In genomic region chr2:126165277-126166018, GRCm38 (mm10) we compare ENCODE assay signal across 21 mouse cellular contexts. TPM values are rescaled to one million over a fixed set of nuclear protein-coding genes. Genes with fewer than 3 reads are reported as not detected.
DNase-seq lines count a peak whose midpoint lies in the region; ATAC-seq and TF ChIP-seq lines count a peak whose summit lies in the region.
"Had no signal": no experiment of that assay in that cellular context is flagged by ENCODE, and none has a peak within 500 bp of the region (broad histone marks: within the 10 kb centered on the region; RNA-seq: fewer than 3 reads in every experiment).

No protein-coding gene starts in this region.

- no peak overlapping the region for H3K27ac ChIP-seq in heart, embryonic 13.5 days (replicated peaks)
- peak overlapping the region; percentile 81 for H3K27ac ChIP-seq in liver, postnatal 0 days (ENCODE audit: low read depth)
- no peak overlapping the region for H3K27ac ChIP-seq in forebrain, embryonic 13.5 days
- H3K27ac ChIP-seq: heart, adult 2 months; hindbrain, embryonic 14.5 days; limb, embryonic 10.5 days; midbrain, embryonic 13.5 days had no signal

- ATAC-seq in heart, embryonic 13.5 days (ENCODE audit: extremely low read depth, insufficient number of reproducible peaks, low FRiP score, low TSS enrichment) = peak; percentile 37; the same call in 1 of the 2 replicates
- peak; percentile 97 for ATAC-seq in erythroid progenitor cell, adult 5-6 weeks (replicated peaks; ENCODE audit: low FRiP score, poor library complexity, severe bottlenecking)
- peak; percentile 100 for ATAC-seq in liver, postnatal 0 days
- ATAC-seq in forebrain, embryonic 13.5 days = no peak
- ATAC-seq in frontal cortex, adult (ENCODE audit: low TSS enrichment) = no peak
- ATAC-seq: lung, postnatal 0 days; midbrain, embryonic 13.5 days had no signal

- H3K27me3 ChIP-seq in heart, embryonic 13.5 days (replicated peaks) = no peaks in the 10 kb centered on the region
- H3K27me3 ChIP-seq in liver, postnatal 0 days (ENCODE audit: insufficient read depth, low read length) = no peaks in the 10 kb centered on the region
- H3K27me3 ChIP-seq in forebrain, embryonic 13.5 days = no peaks in the 10 kb centered on the region
- H3K27me3 ChIP-seq: midbrain, embryonic 13.5 days had no signal

- 74% methylated on average over 5 of the region's 5 CpGs for WGBS in heart, embryonic 13.5 days
- 74% methylated on average over 5 of the region's 5 CpGs for WGBS in liver, postnatal 0 days (ENCODE audit: insufficient replicate concordance)
- 92% methylated on average over 5 of the region's 5 CpGs for WGBS in forebrain, embryonic 13.5 days

- H3K9ac ChIP-seq in heart, embryonic 13.5 days = no peak overlapping the region
- H3K9ac ChIP-seq in liver, postnatal 0 days (replicated peaks) = no peak overlapping the region
- no peak overlapping the region for H3K9ac ChIP-seq in forebrain, embryonic 13.5 days
- H3K9ac ChIP-seq: hindbrain, embryonic 14.5 days; midbrain, embryonic 13.5 days had no signal

- no peak for DNase-seq in heart, postnatal 14 days
- DNase-seq in MEL-GATA-1-ER (ENCODE audit: extremely low read depth, low read depth) = peak; percentile 11
- DNase-seq in liver, postnatal 0 days = peak; percentile 29
- no peak for DNase-seq in urinary bladder, adult 18-20 months (ENCODE audit: low spot score in 2 of 2)
- DNase-seq: adrenal gland, postnatal 25 days; cerebellum, adult 11-12 months; embryo, embryonic 11 days; heart, adult 2 months; kidney, adult 2 months; thymus, postnatal 4 days had no signal

- intact Hi-C loops in heart, postnatal 14 days (cut with DNase I) = no loop called here

- H3K4me1 ChIP-seq in heart, embryonic 13.5 days = no peaks in the 10 kb centered on the region
- peaks cover 18% of the 10 kb centered on the region for H3K4me1 ChIP-seq in liver, postnatal 0 days (ENCODE audit: insufficient read depth)
- H3K4me1 ChIP-seq in forebrain, embryonic 13.5 days = no peaks in the 10 kb centered on the region
- H3K4me1 ChIP-seq: limb, embryonic 10.5 days; midbrain, embryonic 13.5 days had no signal

- peaks cover 41% of the 10 kb centered on the region for H3K36me3 ChIP-seq in heart, embryonic 13.5 days
- H3K36me3 ChIP-seq in liver, postnatal 0 days (replicated peaks; ENCODE audit: insufficient read depth, low read length) = peaks cover 31% of the 10 kb centered on the region
- H3K36me3 ChIP-seq in forebrain, embryonic 13.5 days (ENCODE audit: poor library complexity, severe bottlenecking) = peaks cover 42% of the 10 kb centered on the region

- no peak overlapping the region for H3K4me3 ChIP-seq in heart, embryonic 13.5 days
- no peak overlapping the region for H3K4me3 ChIP-seq in liver, postnatal 0 days (ENCODE audit: low read depth, low read length)
- H3K4me3 ChIP-seq in forebrain, embryonic 13.5 days = no peak overlapping the region
- H3K4me3 ChIP-seq: heart, adult 2 months; limb, embryonic 10.5 days; midbrain, embryonic 13.5 days had no signal

- peak; percentile 99 for TF ChIP-seq EP300 in liver, postnatal 0 days (IDR thresholded peaks at IDR 0.05; ENCODE audit: low read depth)

- H3K9me3 ChIP-seq in heart, embryonic 13.5 days = 0 out of 2 replicates have a peak, but pooled peaks cover 2% of the 10 kb centered on the region
- no peaks in the 10 kb centered on the region for H3K9me3 ChIP-seq in liver, postnatal 0 days (ENCODE audit: low read length)
- H3K9me3 ChIP-seq in forebrain, embryonic 13.5 days (replicated peaks) = no peaks in the 10 kb centered on the region
- H3K9me3 ChIP-seq: limb, embryonic 10.5 days; midbrain, embryonic 13.5 days had no signal

- no peak overlapping the region for H3K4me2 ChIP-seq in heart, embryonic 13.5 days
- H3K4me2 ChIP-seq in liver, postnatal 0 days (ENCODE audit: low read depth, low read length) = peak overlapping the region; percentile 29; the same call in 1 of the 2 replicates
- H3K4me2 ChIP-seq in forebrain, embryonic 13.5 days = no peak overlapping the region
- H3K4me2 ChIP-seq: hindbrain, embryonic 14.5 days; midbrain, embryonic 13.5 days had no signal

- no peak for TF ChIP-seq CTCF in liver, postnatal 0 days (IDR thresholded peaks at IDR 0.05; ENCODE audit: low read depth)

RNA-seq across cellular contexts. Expression of gene Dtwd1, which starts 13.5 kb away (rescaled TPM):
- polyA plus RNA-seq in heart, embryonic 13.5 days (2015; fragmentation: Nextera tagmentation; extraction: Ambion mirVana) = 16.4 and 16.8 TPM in 2 replicates
- total RNA-seq in heart, postnatal 14 days (2021) = 1 to 10 TPM; 4.3 to 4.4 TPM
- 22.3 and 24.7 TPM in 2 replicates for total RNA-seq in erythroid progenitor cell, adult 5-6 weeks (2015; ENCODE audit: low replicate concordance)
- total RNA-seq in erythroid progenitor cell, adult 5-6 weeks (2017; ENCODE audit: low replicate concordance) = 6.7 and 7.4 TPM in 2 replicates
- polyA plus RNA-seq in liver, postnatal 0 days (2015; fragmentation: Nextera tagmentation; extraction: Ambion mirVana) = 16.7 and 16.9 TPM in 2 replicates
- polyA plus RNA-seq in forebrain, embryonic 13.5 days (2015; fragmentation: Nextera tagmentation; extraction: Ambion mirVana) = 20.3 and 25.8 TPM in 2 replicates

RNA-seq across cellular contexts. Expression of gene Fam227b, which starts 13.6 kb away (rescaled TPM):
- not detected in 2 replicates for polyA plus RNA-seq in heart, embryonic 13.5 days (2015; fragmentation: Nextera tagmentation; extraction: Ambion mirVana)
- not detected for total RNA-seq in heart, postnatal 14 days (2021)
- total RNA-seq in erythroid progenitor cell, adult 5-6 weeks (2015; ENCODE audit: low replicate concordance) = not detected in 2 replicates
- total RNA-seq in erythroid progenitor cell, adult 5-6 weeks (2017; ENCODE audit: low replicate concordance) = not detected in 2 replicates
- polyA plus RNA-seq in liver, postnatal 0 days (2015; fragmentation: Nextera tagmentation; extraction: Ambion mirVana) = not detected in 2 replicates
- polyA plus RNA-seq in forebrain, embryonic 13.5 days (2015; fragmentation: Nextera tagmentation; extraction: Ambion mirVana) = not detected in 2 replicates
- total RNA-seq: adrenal gland, postnatal 25 days; ES-E14; heart, adult 2 months had no signal
- polyA plus RNA-seq: heart, adult 2 months; hindbrain, embryonic 14.5 days; kidney, adult 2 months; large intestine, adult 2 months; limb, embryonic 10.5 days; lung, postnatal 0 days; midbrain, embryonic 13.5 days had no signal

RNA-seq across cellular contexts. Expression of gene Gm17555, which starts 49.5 kb away (rescaled TPM):
- not detected in 2 replicates for polyA plus RNA-seq in heart, embryonic 13.5 days (2015; fragmentation: Nextera tagmentation; extraction: Ambion mirVana)
- total RNA-seq in heart, postnatal 14 days (2021) = not detected
- total RNA-seq in erythroid progenitor cell, adult 5-6 weeks (2015; ENCODE audit: low replicate concordance) = not detected in 2 replicates
- total RNA-seq in erythroid progenitor cell, adult 5-6 weeks (2017; ENCODE audit: low replicate concordance) = not detected in 2 replicates
- polyA plus RNA-seq in liver, postnatal 0 days (2015; fragmentation: Nextera tagmentation; extraction: Ambion mirVana) = not detected in 2 replicates
- not detected in 2 replicates for polyA plus RNA-seq in forebrain, embryonic 13.5 days (2015; fragmentation: Nextera tagmentation; extraction: Ambion mirVana)
- total RNA-seq: adrenal gland, postnatal 25 days; ES-E14; gastrocnemius, adult 18-20 months; heart, adult 2 months had no signal
- polyA plus RNA-seq: heart, adult 2 months; hindbrain, embryonic 14.5 days; kidney, adult 2 months; large intestine, adult 2 months; limb, embryonic 10.5 days; lung, postnatal 0 days; midbrain, embryonic 13.5 days had no signal

Comparison
In these comparisons a context has a peak if more than half of its experiments do, and no peak if none do; other contexts are left out.
1. ATAC-seq: peak in heart, embryonic 13.5 days (single experiment), erythroid progenitor cell, adult 5-6 weeks (single experiment) and liver, postnatal 0 days (single experiment); none in forebrain, embryonic 13.5 days (single experiment) and frontal cortex, adult (single experiment).
2. DNase-seq: peak in MEL-GATA-1-ER (single experiment) and liver, postnatal 0 days (single experiment); none in heart, postnatal 14 days (0 of 2) and urinary bladder, adult 18-20 months (0 of 2).